Comparison of ENCODE assay signal across 26 mouse cellular contexts in the genomic region with DNA sequence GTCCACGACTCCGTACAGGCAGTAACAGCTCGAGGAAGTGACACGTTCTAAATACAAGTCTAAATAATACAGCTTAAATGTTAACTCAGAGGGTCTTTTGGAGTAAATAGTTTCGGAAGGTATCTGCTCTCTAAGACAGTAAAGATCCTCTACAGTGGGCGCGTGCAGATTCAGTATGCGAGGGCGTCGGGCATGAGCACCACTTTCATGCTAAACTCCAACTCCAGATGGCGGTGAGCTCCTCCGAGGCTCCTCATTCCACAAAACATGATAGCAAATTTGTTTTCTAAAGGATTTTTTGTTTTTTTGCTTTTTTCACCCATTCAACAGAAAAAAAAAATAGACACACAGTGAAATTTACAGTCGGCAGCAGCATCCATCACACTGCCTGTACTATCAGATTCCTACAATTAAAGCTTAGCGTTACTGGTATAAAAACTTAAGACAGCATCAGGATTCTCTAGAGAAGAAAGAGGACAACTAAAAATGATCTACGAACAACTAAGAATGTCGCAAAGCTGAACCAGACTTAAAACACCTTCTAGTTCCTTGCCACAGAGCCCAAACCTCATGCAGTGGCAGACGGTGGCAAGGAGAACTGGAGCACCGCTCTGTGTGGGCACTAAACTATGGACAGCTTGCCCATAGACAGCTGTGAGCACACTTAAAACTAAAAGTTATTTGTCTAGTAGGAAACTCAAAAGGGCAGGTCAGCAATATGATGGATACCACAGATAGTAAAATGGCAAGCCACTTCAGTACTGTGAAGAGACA. TPM values are rescaled to one million over a fixed set of nuclear protein-coding genes. Genes with fewer than 3 reads are reported as not detected.
DNase-seq lines count a peak whose midpoint lies in the region.
"Had no signal": no experiment of that assay in that cellular context is flagged by ENCODE, and none has a peak within 500 bp of the region (broad histone marks: within the 10 kb centered on the region; RNA-seq: fewer than 3 reads in every experiment).

No protein-coding gene starts in this region.

- intact Hi-C loops in left cerebral cortex, postnatal 14 days (cut with DNase I): no loop called here
- intact Hi-C loops in left cerebral cortex, postnatal 10 days (cut with DNase I): no loop called here

- peak; percentile 30 to 59 for DNase-seq in frontal cortex, postnatal 36 days (ENCODE audit: low spot score in 2 of 2)
- DNase-seq in frontal cortex, postnatal 25 days (ENCODE audit: low spot score in 2 of 2): no peak
- DNase-seq in left cerebral cortex, postnatal 14 days (ENCODE audit: low spot score in 2 of 2): peak; percentile 44 to 47
- no peak for DNase-seq in left cerebral cortex, postnatal 10 days (ENCODE audit: extremely low spot score in 1 of 2, low spot score in 2 of 2)
- DNase-seq in right cerebral cortex, adult 18-20 months: peak; percentile 54
- DNase-seq in right cerebral cortex, postnatal 4 days: no peak
- DNase-seq in right cerebral cortex, postnatal 14 days: peak; percentile 27
- no peak for DNase-seq in adrenal gland, postnatal 14 days
- DNase-seq: adrenal gland, postnatal 10 days; B cell, adult 2 months; cerebellum, adult 11-12 months; cerebellum, adult 8-10 months; cerebellum, postnatal 10 days; cerebellum, postnatal 36 days; embryo, embryonic 11 days; gastrocnemius, postnatal 10 days; gastrocnemius, postnatal 36 days; heart, adult 2 months; heart, postnatal 14 days had no signal

RNA-seq across cellular contexts. Expression of gene Ythdf1, which starts 16.1 kb away (rescaled TPM):
- 10 to 100 TPM; 63.1 to 68.4 TPM for total RNA-seq in left cerebral cortex, postnatal 14 days (2021)
- 10 to 100 TPM; 62.7 to 67.6 TPM for total RNA-seq in left cerebral cortex, postnatal 10 days (2021)
- total RNA-seq in adrenal gland, postnatal 14 days (2021): 52.0 and 61.3 TPM in 2 replicates

RNA-seq across cellular contexts. Expression of gene Birc7, which starts 24.2 kb away (rescaled TPM):
- not detected for total RNA-seq in left cerebral cortex, postnatal 14 days (2021)
- not detected for total RNA-seq in left cerebral cortex, postnatal 10 days (2021)
- total RNA-seq in adrenal gland, postnatal 14 days (2021): not detected in 2 replicates
- total RNA-seq: adrenal gland, adult 18-20 months; adrenal gland, postnatal 10 days; adrenal gland, postnatal 4 days; CH12.LX; G1E; gastrocnemius, adult 18-20 months; gastrocnemius, postnatal 10 days; gastrocnemius, postnatal 36 days; granulocyte monocyte progenitor cell, adult 5-6 weeks; heart, adult 2 months; heart, postnatal 14 days; hematopoietic stem cell, adult 5-6 weeks had no signal

RNA-seq across cellular contexts. Expression of gene Nkain4, which starts 49.9 kb away (rescaled TPM):
- 10 to 100 TPM; 35.7 to 45.1 TPM for total RNA-seq in left cerebral cortex, postnatal 14 days (2021)
- total RNA-seq in left cerebral cortex, postnatal 10 days (2021): 10 to 100 TPM; 39.3 to 39.9 TPM
- 5.2 and 6.6 TPM in 2 replicates for total RNA-seq in adrenal gland, postnatal 14 days (2021)
- total RNA-seq: CH12.LX; G1E; gastrocnemius, postnatal 36 days; granulocyte monocyte progenitor cell, adult 5-6 weeks; hematopoietic stem cell, adult 5-6 weeks had no signal

Comparison
In these comparisons a context has a peak if more than half of its experiments do, and no peak if none do; other contexts are left out.
1. DNase-seq: peak in frontal cortex, postnatal 36 days (2 of 2), left cerebral cortex, postnatal 14 days (2 of 2), right cerebral cortex, adult 18-20 months (single experiment) and right cerebral cortex, postnatal 14 days (single experiment); none in frontal cortex, postnatal 25 days (0 of 2), left cerebral cortex, postnatal 10 days (0 of 2), right cerebral cortex, postnatal 4 days (single experiment) and adrenal gland, postnatal 14 days (single experiment).